Mouse (Mus musculus) T-cell, adult 2 months (primary cell): Measurements from ENCODE around the gene Sord.
"Not testable (repeated sequence)": the region's sequence is repeated elsewhere in the genome, so short reads cannot be mapped to it uniquely, and the experiment has no call there.

Experiments used
- DNase-seq: peaks from one replicate; pipeline ENCODE4 v3.0.0; 2022; ENCODE audit warnings: low spot score

Sord gene

GRCm38 (mm10) chr2:122234611-122235288 is at the start of gene Sord:
Sord (plus strand) TSS chr2:122234749.
- DNase-seq: peak; percentile 61

GRCm38 (mm10) chr2:122185086-122185485 is 49.5 kb upstream of the Sord start:
- no peak for DNase-seq

GRCm38 (mm10) chr2:122186106-122186505 is 48.4 kb upstream of the Sord start, which contains the start of the genes Patl2 and Terb2:
Patl2 (minus strand) TSS chr2:122186189.
Terb2 (plus strand) TSS chr2:122186272.
- DNase-seq: no peak

- no peak for DNase-seq
Measured at GRCm38 (mm10) chr2:122186751-122187150, 47.8 kb upstream of the Sord start.

- DNase-seq: no peak
Measured at GRCm38 (mm10) chr2:122191849-122192248, 42.7 kb upstream of the Sord start.

GRCm38 (mm10) chr2:122194509-122194929 is 40.0 kb upstream of the Sord start:
- DNase-seq: no peak

- no peak for DNase-seq
Measured at GRCm38 (mm10) chr2:122201501-122201900, 33.0 kb upstream of the Sord start.

- DNase-seq: no peak
Measured at GRCm38 (mm10) chr2:122206440-122207107, 28.0 kb upstream of the Sord start.

- no peak for DNase-seq
Measured at GRCm38 (mm10) chr2:122210534-122211228, 23.9 kb upstream of the Sord start.

GRCm38 (mm10) chr2:122217075-122217474 is 17.5 kb upstream of the Sord start:
- DNase-seq: not testable (repeated sequence)

GRCm38 (mm10) chr2:122218234-122218633 is 16.3 kb upstream of the Sord start:
- no peak for DNase-seq

- DNase-seq: no peak
Measured at GRCm38 (mm10) chr2:122221378-122221777, 13.2 kb upstream of the Sord start.

GRCm38 (mm10) chr2:122221798-122222197 is 12.8 kb upstream of the Sord start:
- DNase-seq: no peak

GRCm38 (mm10) chr2:122222272-122222671 is 12.3 kb upstream of the Sord start:
- no peak for DNase-seq

GRCm38 (mm10) chr2:122223654-122224053 is 10.9 kb upstream of the Sord start:
- no peak for DNase-seq

- DNase-seq: no peak
Measured at GRCm38 (mm10) chr2:122230395-122230794, 4.2 kb upstream of the Sord start.

- DNase-seq: no peak
Measured at GRCm38 (mm10) chr2:122231616-122232015, 2.9 kb upstream of the Sord start.

- DNase-seq: no peak
Measured at GRCm38 (mm10) chr2:122233341-122233740, 1.2 kb upstream of the Sord start.

- no peak for DNase-seq
Measured at GRCm38 (mm10) chr2:122233759-122234557, 591 bp upstream of the Sord start.

GRCm38 (mm10) chr2:122235425-122235824 is 876 bp downstream of the Sord start:
- DNase-seq: no peak

GRCm38 (mm10) chr2:122236321-122236720 is 1.8 kb downstream of the Sord start:
- no peak for DNase-seq

GRCm38 (mm10) chr2:122237891-122238470 is 3.4 kb downstream of the Sord start:
- no peak for DNase-seq
